Mouse (Mus musculus) stomach, postnatal 0 days (tissue): Measurements from ENCODE around the gene Hoxd12.

Experiments used
- CTCF ChIP-seq: IDR thresholded peaks from 2 replicates; pipeline ENCODE4 v1.5.1; 2016; ENCODE audit warnings: antibody characterized with exemption, low read depth, mild to moderate bottlenecking, moderate library complexity
- EP300 ChIP-seq: optimal IDR thresholded peaks from 2 replicates; pipeline ENCODE3; 2016; ENCODE audit warnings: antibody characterized with exemption

GRCm38 (mm10) chr2:74655821-74656631 lies 18.8 kb upstream of the Hoxd12 start:
- TF ChIP-seq CTCF: no peak
- TF ChIP-seq EP300: no peak
